In the genomic region with DNA sequence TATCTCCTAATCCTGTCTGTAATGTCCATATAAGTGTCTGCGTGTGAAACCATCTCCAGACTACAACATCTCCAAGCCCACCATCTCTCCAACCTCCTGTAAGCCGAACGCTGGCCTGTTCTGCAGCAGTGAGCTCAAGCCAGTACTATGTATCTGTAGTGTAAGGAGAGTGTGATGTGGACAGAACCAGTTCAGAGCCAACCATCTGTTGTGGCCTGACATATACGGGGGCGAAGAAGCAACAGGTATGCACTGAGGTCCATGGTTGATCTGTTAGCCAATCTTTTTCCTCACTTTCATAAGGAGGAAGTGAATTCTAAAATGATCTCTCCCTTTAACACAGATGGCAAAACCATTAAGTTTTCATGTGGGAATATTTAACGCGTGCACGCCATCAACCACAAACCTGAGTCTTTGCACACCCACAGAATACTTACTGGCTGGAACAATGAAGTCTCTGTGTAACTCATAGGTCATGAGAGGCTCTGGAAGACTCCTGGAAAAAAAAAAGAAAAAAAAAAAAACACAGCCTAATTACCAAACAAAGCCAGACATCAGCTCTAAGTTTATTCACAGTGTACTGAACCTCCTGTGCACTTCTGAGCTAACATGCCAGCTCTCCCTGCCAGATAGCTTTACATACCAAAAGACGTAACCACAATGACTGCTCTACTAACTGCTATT, we compare ENCODE assay signal across 22 mouse cellular contexts.
DNase-seq lines count a peak whose midpoint lies in the region; ATAC-seq and TF ChIP-seq lines count a peak whose summit lies in the region.
"Had no signal": no experiment of that assay in that cellular context is flagged by ENCODE, and none has a peak within 500 bp of the region (broad histone marks: within the 10 kb centered on the region; RNA-seq: fewer than 3 reads in every experiment).

No protein-coding gene starts in this region.

- H3K4me3 ChIP-seq in limb, embryonic 13.5 days: no peak overlapping the region
- no peak overlapping the region for H3K4me3 ChIP-seq in hindbrain, embryonic 10.5 days
- H3K4me3 ChIP-seq: forebrain, embryonic 15.5 days; gastrocnemius, adult 2 months; midbrain, embryonic 12.5 days; neural tube, embryonic 13.5 days had no signal

- no peaks in the 10 kb centered on the region; the same call in 1 of the 2 replicates for H3K36me3 ChIP-seq in limb, embryonic 13.5 days
- H3K36me3 ChIP-seq in hindbrain, embryonic 10.5 days: no peaks in the 10 kb centered on the region
- H3K36me3 ChIP-seq: forebrain, embryonic 15.5 days; midbrain, embryonic 12.5 days; neural tube, embryonic 13.5 days had no signal

- H3K4me2 ChIP-seq in limb, embryonic 13.5 days (replicated peaks): no peak overlapping the region
- H3K4me2 ChIP-seq: forebrain, embryonic 15.5 days; midbrain, embryonic 12.5 days; neural tube, embryonic 13.5 days had no signal

- H3K9me3 ChIP-seq in limb, embryonic 13.5 days: no peaks in the 10 kb centered on the region
- H3K9me3 ChIP-seq in hindbrain, embryonic 10.5 days: no peaks in the 10 kb centered on the region
- H3K9me3 ChIP-seq: forebrain, embryonic 15.5 days; midbrain, embryonic 12.5 days; neural tube, embryonic 13.5 days had no signal

- peak overlapping the region; percentile 65; the same call in 1 of the 2 replicates for H3K27ac ChIP-seq in limb, embryonic 13.5 days
- H3K27ac ChIP-seq in hindbrain, embryonic 10.5 days: no peak overlapping the region
- H3K27ac ChIP-seq: forebrain, embryonic 15.5 days; gastrocnemius, adult 2 months; midbrain, embryonic 12.5 days; neural tube, embryonic 13.5 days had no signal

- peaks cover 59% of the 10 kb centered on the region for H3K4me1 ChIP-seq in limb, embryonic 13.5 days
- H3K4me1 ChIP-seq in hindbrain, embryonic 10.5 days (replicated peaks): peaks cover 21% of the 10 kb centered on the region

- peak; percentile 38 for ATAC-seq in Patski
- ATAC-seq in limb, embryonic 13.5 days (ENCODE audit: low FRiP score, low read depth): peak; percentile 70
- ATAC-seq: activated CD4-positive, CD25-positive, alpha-beta regulatory T cell, adult 4 months; forebrain, embryonic 15.5 days; lung, postnatal 0 days had no signal

- in situ Hi-C loops in Patski (cut with MboI; ENCODE audit: low pct_unique_long_range_greater_than_20kb): no loop called here

- DNase-seq in 3T3-L1 (ENCODE audit: low read depth, low spot score) (peak; percentile 77), Patski (ENCODE audit: low read depth, low spot score) (no peak)
- peak; percentile 23 for DNase-seq in fat pad, adult 2 months (ENCODE audit: extremely low read depth, low read depth, low spot score)
- no peak for DNase-seq in embryo, embryonic 10.5 days (ENCODE audit: low spot score)
- no peak for DNase-seq in hindbrain, embryonic 10.5 days (ENCODE audit: low spot score)
- no peak for DNase-seq in kidney, postnatal 4 days
- no peak for DNase-seq in frontal cortex, postnatal 25 days (ENCODE audit: low spot score in 2 of 2)
- DNase-seq: adrenal gland, postnatal 14 days; B cell, adult 2 months; cerebellum, adult 18-20 months; cerebellum, postnatal 36 days; gastrocnemius, adult 2 months; kidney, adult 11 months; kidney, postnatal 14 days; liver; thymus, postnatal 25 days had no signal

- POLR2A ChIA-PET in Patski (lab: Charles Lee): no interaction called here

- no peak for TF ChIP-seq CTCF in Patski (IDR thresholded peaks at IDR 0.05)

- WGBS in limb, embryonic 13.5 days: 46% methylated on average over 9 of the region's 9 CpGs
- 81% methylated on average over 9 of the region's 9 CpGs for WGBS in hindbrain, embryonic 10.5 days

- CTCF ChIA-PET in Patski (lab: Charles Lee): interaction anchor here (1.2 kb wide), 2 partner anchors 8 to 94 kb away, joined by 3 to 4 read pairs; no protein-coding TSS in a partner anchor

- H3K9ac ChIP-seq in limb, embryonic 13.5 days: no peak overlapping the region
- H3K9ac ChIP-seq: forebrain, embryonic 15.5 days; midbrain, embryonic 12.5 days; neural tube, embryonic 13.5 days had no signal

- H3K27me3 ChIP-seq in Patski: no peaks in the 10 kb centered on the region
- H3K27me3 ChIP-seq in limb, embryonic 13.5 days: no peaks in the 10 kb centered on the region
- H3K27me3 ChIP-seq in hindbrain, embryonic 10.5 days (ENCODE audit: insufficient read depth, poor library complexity, severe bottlenecking): no peaks in the 10 kb centered on the region
- H3K27me3 ChIP-seq: forebrain, embryonic 15.5 days; midbrain, embryonic 12.5 days; neural tube, embryonic 13.5 days had no signal

Comparison
In these comparisons a context has a peak if more than half of its experiments do, and no peak if none do; other contexts are left out.
1. DNase-seq: peak in 3T3-L1 (single experiment) and fat pad, adult 2 months (single experiment); none in Patski (single experiment), embryo, embryonic 10.5 days (single experiment), hindbrain, embryonic 10.5 days (single experiment), kidney, postnatal 4 days (0 of 2) and frontal cortex, postnatal 25 days (0 of 2).